Mouse (Mus musculus) brown adipose tissue, adult 24 weeks (tissue): ENCODE measurements around the gene Nrde2. TPM values are rescaled to one million over a fixed set of nuclear protein-coding genes. Genes with fewer than 3 reads are reported as not detected.

Source experiments
- H3K27ac ChIP-seq: fragments of 200-500 bp; replicated peaks from 2 replicates; pipeline ENCODE4 v1.5.1; 2012; ENCODE audit warnings: low read depth, mild to moderate bottlenecking, low read length
- H3K4me1 ChIP-seq: fragments of 200-500 bp; 2 replicates; pipeline ENCODE4 v1.6.1; 2012; ENCODE audit warnings: low read length, mixed read lengths; ENCODE audit not compliant: control insufficient read depth, insufficient read depth, insufficient read length
- H3K4me3 ChIP-seq: fragments of 200-500 bp; 2 replicates; pipeline ENCODE4 v1.5.1; 2012; ENCODE audit warnings: low read depth, mild to moderate bottlenecking, low read length, moderate library complexity; ENCODE audit not compliant: insufficient read depth
- polyA plus RNA-seq: library from polyadenylated mRNA; stranded (reverse); fragments of >200 nt; gene quantifications from 2 replicates; pipeline ENCODE4 v1.2.4, GENCODE M21; 2012; ENCODE audit not compliant: missing spikeins, insufficient read depth, insufficient read length

Nrde2 gene
- polyA plus RNA-seq, 1 experiment: 3.0 TPM

GRCm38 (mm10) chr12:100075715-100076114, 83.7 kb downstream of the Nrde2 start:
- H3K4me1 ChIP-seq: no peaks in the 10 kb centered on the region
- H3K27ac ChIP-seq: no peak overlapping the region
- no peak overlapping the region for H3K4me3 ChIP-seq

Other genes with a start within 250 kb of the Nrde2 start
- gene Kcnk13, start 195.2 kb downstream of the Nrde2 start, polyA plus RNA-seq: 0.40 TPM in 1 of 2 replicates, not detected in the other
- 143 and 155 TPM in 2 replicates for gene Psmc1, start 49.5 kb downstream of the Nrde2 start, polyA plus RNA-seq
- 398 and 421 TPM in 2 replicates for gene Calm1, start 39.8 kb upstream of the Nrde2 start, polyA plus RNA-seq